Mouse (Mus musculus) lung, postnatal 4 days (tissue): Measurements from ENCODE around the gene Ddit4.

Experiments
- DNase-seq, 2 experiments: peaks; one replicate each; pipeline ENCODE4 v3.0.0; 2021

Gene Ddit4

GRCm38 (mm10) chr10:59916159-59916558, 35.5 kb downstream of the Ddit4 start:
- DNase-seq = peak; percentile 86 to 88

- DNase-seq = no peak
These were observed 36.3 kb downstream of the Ddit4 start for GRCm38 (mm10) chr10:59915196-59915962.

- DNase-seq = peak; percentile 64 to 80
These were observed 40.0 kb downstream of the Ddit4 start for GRCm38 (mm10) chr10:59911561-59912198.

GRCm38 (mm10) chr10:59911091-59911490, 40.5 kb downstream of the Ddit4 start:
- DNase-seq = peak in 1 of 2 experiments; percentile 47

- DNase-seq = peak; percentile 65 to 78
These were observed 42.2 kb downstream of the Ddit4 start for GRCm38 (mm10) chr10:59909357-59909847.

GRCm38 (mm10) chr10:59908776-59909315, 42.8 kb downstream of the Ddit4 start:
- no peak for DNase-seq

- peak; percentile 61 to 72 for DNase-seq
These were observed 43.8 kb downstream of the Ddit4 start for GRCm38 (mm10) chr10:59907695-59908299.

GRCm38 (mm10) chr10:59907080-59907609, 44.5 kb downstream of the Ddit4 start:
- no peak for DNase-seq

- DNase-seq = no peak
These were observed 48.5 kb downstream of the Ddit4 start for GRCm38 (mm10) chr10:59903170-59903569.

- DNase-seq = no peak
These were observed 49.0 kb downstream of the Ddit4 start for GRCm38 (mm10) chr10:59902606-59902990.

GRCm38 (mm10) chr10:59901986-59902605, 49.5 kb downstream of the Ddit4 start:
- DNase-seq = peak in 1 of 2 experiments; percentile 54

- no peak for DNase-seq
These were observed 50.2 kb downstream of the Ddit4 start for GRCm38 (mm10) chr10:59901463-59901862.

GRCm38 (mm10) chr10:59900939-59901338, 50.7 kb downstream of the Ddit4 start:
- no peak for DNase-seq

- no peak for DNase-seq
These were observed 51.5 kb downstream of the Ddit4 start for GRCm38 (mm10) chr10:59900174-59900435.
